Mouse (Mus musculus) spleen, adult 2 months (tissue): ENCODE measurements around the gene C130074G19Rik.

Source experiments
- CTCF ChIP-seq: fragments of 200-500 bp; IDR thresholded peaks from 2 replicates; pipeline ENCODE4 v1.5.1; 2011; ENCODE audit warnings: mild to moderate bottlenecking, inconsistent platforms; ENCODE audit not compliant: insufficient read depth, insufficient read length, insufficient replicate concordance; ENCODE audit errors: extremely low read depth
- POLR2A ChIP-seq: fragments of 200-500 bp; IDR thresholded peaks from 2 replicates; pipeline ENCODE4 v1.6.1; 2011; ENCODE audit warnings: low read depth, low read length, inconsistent platforms

- TF ChIP-seq POLR2A (no peak), CTCF (no peak)
Observed at GRCm38 (mm10) chr1:184869939-184870565, 13.0 kb downstream of the C130074G19Rik start.
